Mouse (Mus musculus): ENCODE results near the gene Tmem182.

Tmem182 gene

GRCm38 (mm10) chr1:40805351-40805750, at the start of gene Tmem182:
Tmem182 (plus strand) TSS chr1:40805601.
- no peak for DNase-seq

- DNase-seq = no peak
Measured at GRCm38 (mm10) chr1:40759751-40760445, 45.5 kb upstream of the Tmem182 start.

GRCm38 (mm10) chr1:40764042-40764441, 41.4 kb upstream of the Tmem182 start:
- DNase-seq = no peak

GRCm38 (mm10) chr1:40764701-40765275, 40.6 kb upstream of the Tmem182 start:
- DNase-seq = no peak

GRCm38 (mm10) chr1:40765521-40765920, 39.9 kb upstream of the Tmem182 start:
- no peak for DNase-seq

DNA sequence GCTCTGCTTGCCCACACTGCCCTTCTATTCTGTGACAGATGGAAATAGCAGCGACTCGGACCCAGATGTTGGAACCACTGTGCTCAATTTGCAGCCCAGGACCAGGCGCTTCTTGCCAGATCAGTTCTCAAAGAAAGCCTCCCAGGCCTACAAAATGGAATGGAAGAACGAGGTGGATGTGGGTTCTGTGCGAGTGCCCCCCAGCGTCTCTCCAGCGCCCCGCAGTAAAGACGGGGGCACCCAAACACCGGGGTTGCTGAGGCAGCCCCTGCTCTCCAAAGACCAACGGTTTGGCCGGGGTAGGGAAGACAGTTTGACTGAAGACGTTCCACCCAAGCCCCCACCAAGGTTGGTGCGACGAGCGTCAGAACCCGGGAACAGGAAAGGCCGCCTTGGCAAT, 37.8 kb upstream of the Tmem182 start:
- DNase-seq = no peak

GRCm38 (mm10) chr1:40768606-40769005, 36.8 kb upstream of the Tmem182 start:
- DNase-seq = no peak

DNA sequence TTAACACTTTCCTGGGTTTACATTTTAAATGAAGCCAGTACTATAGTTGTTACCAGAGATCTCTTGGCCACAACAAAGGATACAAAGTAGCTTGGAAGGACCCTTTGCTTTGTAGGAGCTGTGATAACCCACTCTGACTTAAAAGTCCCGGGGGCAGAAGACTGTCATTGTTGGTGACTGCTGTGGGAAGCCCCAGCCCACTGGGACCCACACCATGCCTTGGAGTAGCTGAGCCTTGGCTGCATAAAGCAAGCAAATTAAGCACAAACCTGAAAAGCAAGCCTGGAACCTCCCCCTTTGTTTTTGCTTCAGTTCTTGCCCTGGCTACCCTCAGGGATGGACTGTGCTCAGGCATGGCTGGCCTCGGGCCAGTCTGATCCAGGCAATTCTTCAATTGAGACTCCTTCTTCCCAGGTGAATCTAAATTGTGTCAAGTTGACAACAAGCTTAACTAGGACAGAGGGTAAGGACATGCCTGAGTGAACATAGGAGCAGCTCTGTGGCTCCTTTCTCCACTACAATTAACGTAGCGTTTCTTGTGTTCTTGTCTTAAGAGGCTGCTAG, 36.0 kb upstream of the Tmem182 start:
- no peak for DNase-seq

DNA sequence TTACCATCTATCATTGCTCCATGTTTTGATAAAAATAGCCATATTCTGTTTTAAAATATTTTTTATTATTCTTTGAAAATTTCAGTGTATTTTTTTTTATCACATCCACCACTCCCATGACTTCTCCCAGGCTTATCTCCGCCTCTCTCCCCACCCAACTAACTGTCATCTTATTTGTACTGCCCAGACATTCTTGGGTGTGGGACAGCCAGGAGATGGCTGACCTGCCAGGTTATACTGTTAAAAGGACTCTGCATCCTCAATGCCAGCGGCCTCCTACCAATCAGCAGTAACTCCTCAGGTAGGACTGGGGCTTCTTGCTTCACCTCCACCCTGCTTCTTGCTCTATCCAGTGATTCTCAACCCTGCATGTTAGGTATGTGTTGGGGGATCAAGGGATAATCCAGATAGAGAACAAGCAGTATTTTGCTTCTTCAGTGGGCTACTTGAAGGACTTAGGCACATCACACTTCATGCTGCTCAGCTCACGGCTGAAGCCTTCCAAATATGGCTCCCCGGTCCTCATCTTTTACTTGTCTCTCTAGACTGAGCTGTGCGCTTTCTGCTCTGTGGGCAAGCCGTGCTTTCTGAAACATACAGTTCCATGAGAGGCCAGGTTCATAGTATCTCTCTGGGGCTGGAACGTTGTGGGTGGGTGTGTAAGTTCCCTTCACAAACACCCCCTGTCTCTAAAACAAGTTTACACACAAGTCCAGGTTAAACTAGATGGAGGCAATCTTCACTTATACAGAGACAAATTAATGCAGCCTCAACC, 34.0 kb upstream of the Tmem182 start:
- no peak for DNase-seq

DNA sequence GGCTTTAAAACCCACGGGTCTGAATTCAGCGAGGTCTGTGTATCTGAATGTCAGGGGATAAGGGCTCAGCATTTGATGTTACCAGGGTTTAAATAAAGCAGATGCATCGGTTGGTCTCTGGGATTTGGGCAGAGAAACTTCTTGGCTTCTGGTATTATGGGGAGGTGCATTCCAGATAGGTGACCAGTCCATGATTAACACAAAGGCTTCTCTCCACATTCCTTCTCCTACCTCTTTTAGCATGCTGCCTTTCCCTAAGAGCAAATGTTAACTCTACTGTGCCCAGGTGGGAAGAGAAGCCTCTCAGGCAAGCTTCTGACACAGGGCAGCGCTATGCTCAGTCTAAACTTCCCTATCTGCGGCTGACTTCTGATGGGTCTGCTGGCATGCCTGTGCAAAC, 32.2 kb upstream of the Tmem182 start:
- DNase-seq = no peak

- no peak for DNase-seq
Measured at GRCm38 (mm10) chr1:40774040-40774439, 31.4 kb upstream of the Tmem182 start.

- DNase-seq = no peak
Measured at GRCm38 (mm10) chr1:40776102-40776501, 29.3 kb upstream of the Tmem182 start.

GRCm38 (mm10) chr1:40776763-40777162, 28.6 kb upstream of the Tmem182 start:
- no peak for DNase-seq

- DNase-seq = no peak
Measured at GRCm38 (mm10) chr1:40783450-40783849, 22.0 kb upstream of the Tmem182 start.

- DNase-seq = no peak
Measured at GRCm38 (mm10) chr1:40784306-40784705, 21.1 kb upstream of the Tmem182 start.

DNA sequence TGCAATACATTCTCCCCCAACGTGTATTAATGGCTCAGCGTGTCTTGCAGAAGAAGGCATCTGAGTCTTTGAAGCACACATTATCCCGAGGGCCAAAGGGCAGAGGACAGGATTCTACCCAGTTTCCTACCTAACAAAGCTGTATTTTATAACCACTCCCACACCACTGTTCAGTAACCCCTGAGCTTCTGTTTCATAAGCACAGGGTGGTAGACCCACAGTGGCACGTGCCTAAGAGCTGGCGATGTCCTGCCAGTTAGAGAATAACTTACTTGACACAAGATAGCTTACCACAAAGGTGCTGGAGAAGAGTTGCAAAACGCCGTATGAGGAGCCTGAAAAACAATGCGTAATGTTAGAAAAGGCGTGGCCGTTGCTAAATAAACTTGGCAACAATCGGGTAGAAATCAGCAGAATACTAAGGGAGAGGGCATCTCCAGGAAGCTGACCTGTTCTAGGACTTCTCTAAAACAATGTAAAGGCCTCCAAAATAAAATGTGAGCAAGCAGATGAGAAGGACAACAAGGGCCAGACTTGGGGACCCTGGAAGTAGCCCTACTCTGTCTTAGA, 19.4 kb upstream of the Tmem182 start:
- no peak for DNase-seq

GRCm38 (mm10) chr1:40788956-40789355, 16.4 kb upstream of the Tmem182 start:
- DNase-seq = no peak

DNA sequence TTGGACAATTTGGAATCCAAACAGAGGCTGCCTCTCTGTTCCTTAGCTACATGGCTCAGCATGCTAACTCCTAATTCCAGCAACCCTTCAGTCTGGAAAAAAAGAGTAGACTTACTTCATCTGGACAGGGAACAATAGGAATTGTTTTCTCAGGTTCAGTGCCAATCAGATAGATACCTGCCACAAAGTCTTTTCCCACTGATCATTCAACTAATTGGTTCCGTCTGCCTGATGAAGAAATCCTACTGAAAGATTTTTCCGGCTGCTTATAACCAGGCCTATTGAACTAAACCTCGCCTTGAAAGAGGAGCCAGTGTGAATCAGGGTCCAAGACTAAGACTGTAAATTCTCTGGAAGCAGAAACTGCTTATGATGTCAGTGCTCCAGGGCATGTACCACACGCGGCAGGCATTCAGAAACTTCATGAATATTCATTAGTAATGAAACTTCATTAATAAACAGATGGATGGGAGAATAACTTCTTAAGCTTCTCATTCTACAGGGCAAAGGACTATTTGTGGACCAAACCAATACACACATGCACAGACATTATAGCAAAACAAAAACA, 15.7 kb upstream of the Tmem182 start:
- DNase-seq = no peak

DNA sequence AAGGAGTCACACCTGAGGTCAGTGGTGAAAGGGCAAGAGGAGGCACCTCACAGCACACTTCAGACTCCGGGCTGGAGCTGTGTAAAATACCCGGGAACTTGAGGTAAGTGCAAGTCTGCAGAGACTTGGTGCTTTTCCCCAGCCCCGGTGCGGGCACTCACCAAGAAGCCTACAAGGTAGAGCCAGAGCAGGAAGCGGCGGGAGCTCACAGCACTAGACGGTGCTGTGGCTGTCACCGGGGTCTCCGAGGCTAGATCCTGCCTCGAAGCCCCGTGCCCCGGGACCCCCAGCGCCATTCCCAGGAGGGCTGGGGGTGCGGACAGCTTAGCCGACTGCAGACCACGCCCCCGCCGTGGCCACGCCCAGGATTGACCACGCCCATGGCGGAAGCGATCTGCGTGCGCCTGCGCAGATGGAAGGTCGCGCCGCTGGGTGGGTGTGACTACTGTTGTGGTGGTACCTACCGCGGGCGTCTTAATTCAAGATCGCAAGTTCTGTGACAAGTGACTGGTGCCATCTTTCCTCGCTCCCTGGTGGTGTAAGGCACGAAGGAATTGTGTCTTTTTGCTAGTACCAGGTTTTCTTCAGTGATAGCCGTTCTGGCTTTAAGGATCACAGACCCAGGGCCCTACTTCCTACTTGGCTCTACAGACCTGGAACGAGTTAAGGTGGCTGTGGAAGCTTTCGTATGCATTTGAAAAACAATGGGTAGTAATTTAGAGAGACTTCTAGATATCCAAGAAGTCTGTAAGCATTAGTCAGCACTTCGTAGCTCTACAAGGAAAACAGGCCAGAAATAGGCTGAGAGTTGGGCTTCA, 14.9 kb upstream of the Tmem182 start, which contains the start of gene Mfsd9:
TSS of gene Mfsd9 (minus strand) at position 364 of the 818 bp plus-strand sequence.
- DNase-seq = peak; percentile 89

DNA sequence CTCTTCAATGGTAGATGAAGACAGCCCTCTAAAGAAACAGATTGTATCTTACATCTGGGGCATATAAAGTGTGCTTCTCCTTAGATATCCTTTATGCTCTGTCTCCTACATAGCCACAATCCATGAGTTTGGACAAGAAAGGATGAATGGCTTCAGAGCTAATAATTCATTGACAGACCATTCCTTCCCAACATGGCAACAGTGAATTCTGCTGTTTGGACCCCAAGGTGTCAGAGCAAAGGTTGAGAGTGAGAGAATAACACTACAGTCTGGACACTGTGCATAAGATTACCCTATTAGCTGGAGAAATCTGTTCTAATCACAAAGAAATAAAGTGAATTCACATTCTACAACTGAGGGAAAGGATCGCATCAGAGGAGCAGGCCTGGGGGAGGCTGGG, 9.9 kb upstream of the Tmem182 start:
- no peak for DNase-seq

DNA sequence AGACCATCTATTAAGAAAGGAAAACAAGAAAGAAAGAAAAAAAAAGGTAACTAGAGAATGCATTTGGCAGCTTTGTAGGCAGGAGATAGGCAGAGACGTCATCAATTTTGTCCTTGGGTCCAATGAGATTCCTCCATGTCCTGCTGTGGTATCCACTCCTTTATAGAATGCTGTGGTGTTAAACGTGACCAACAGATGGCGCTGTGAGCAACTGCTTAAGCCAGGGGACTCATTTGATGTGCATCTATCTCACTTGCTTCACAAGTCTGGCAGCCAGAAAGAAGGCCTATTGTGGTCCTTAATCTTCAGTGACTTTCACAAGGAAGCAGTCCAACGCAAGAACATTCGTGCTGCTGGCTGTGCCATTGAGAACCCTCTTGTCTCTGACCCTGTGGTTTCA, 8.1 kb upstream of the Tmem182 start:
- DNase-seq = peak; percentile 68

DNA sequence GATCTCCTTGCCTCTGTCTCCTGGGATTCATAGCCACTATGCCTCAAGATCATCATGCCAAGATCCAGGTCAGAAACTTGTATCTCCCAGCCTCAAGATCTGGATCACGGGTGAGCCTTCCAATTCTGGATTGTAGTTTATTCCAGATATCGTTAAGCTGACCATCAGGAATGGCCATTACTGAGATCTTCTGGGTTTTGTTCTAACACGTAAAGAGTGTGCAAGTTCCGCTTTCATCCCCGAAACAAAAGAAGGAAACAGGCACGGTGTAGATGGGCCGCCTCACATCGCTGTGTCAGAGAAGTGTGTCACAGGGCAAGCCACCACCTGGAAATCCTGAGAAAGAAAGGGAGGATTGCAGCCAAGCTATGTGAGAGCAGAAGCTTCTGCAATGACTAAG, 6.3 kb upstream of the Tmem182 start:
- no peak for DNase-seq

All from layer of hippocampus, adult 9-11 months (tissue).